Mouse (Mus musculus) heart, postnatal 0 days (tissue): ENCODE results near the gene Lef1.

Experiments used
- CTCF ChIP-seq: IDR thresholded peaks from 2 replicates; pipeline ENCODE4 v1.5.1; 2016; ENCODE audit warnings: antibody characterized with exemption, control low read depth, low read depth
- EP300 ChIP-seq: IDR thresholded peaks from 2 replicates; pipeline ENCODE4 v1.6.1; 2016; ENCODE audit warnings: antibody characterized with exemption, low read depth

GRCm38 (mm10) chr3:131250978-131251377, 140.7 kb downstream of the Lef1 start:
- TF ChIP-seq CTCF (no peak), EP300 (no peak)
